Mouse (Mus musculus) midbrain, embryonic 11.5 days (tissue): ENCODE measurements around the gene Gm28305. TPM values are rescaled to one million over a fixed set of nuclear protein-coding genes. Genes with fewer than 3 reads are reported as not detected.

Experiments
- ATAC-seq: fragments of 200-750 bp; cut with Nextera tagmentation; 2 replicates; pipeline ENCODE4 v1.8.0; 2017; ENCODE audit warnings: moderate TSS enrichment, moderate library complexity; ENCODE audit not compliant: low FRiP score
- DNase-seq: peaks from one replicate; pipeline ENCODE4 v3.0.0; 2015; ENCODE audit warnings: low spot score; ENCODE audit errors: missing footprints
- H3K27ac ChIP-seq: fragments of 300-500 bp; sonication (generic); 2 replicates; pipeline ENCODE4 v1.5.1; 2014; ENCODE audit warnings: low read depth, low read length
- H3K27me3 ChIP-seq: fragments of 300-500 bp; sonication (generic); 2 replicates; pipeline ENCODE4 v1.6.1; 2014; ENCODE audit warnings: mild to moderate bottlenecking, low read length, moderate library complexity, mixed read lengths; ENCODE audit not compliant: control insufficient read depth, insufficient read depth
- H3K36me3 ChIP-seq: fragments of 300-500 bp; sonication (generic); 2 replicates; pipeline ENCODE4 v1.6.1; 2014; ENCODE audit warnings: mild to moderate bottlenecking, low read length, moderate library complexity, mixed read lengths; ENCODE audit not compliant: control insufficient read depth, insufficient read depth
- H3K4me1 ChIP-seq: fragments of 300-500 bp; sonication (generic); 2 replicates; pipeline ENCODE4 v1.6.1; 2014; ENCODE audit warnings: low read length; ENCODE audit not compliant: control insufficient read depth, insufficient read depth
- H3K4me2 ChIP-seq: fragments of 300-500 bp; sonication (generic); 2 replicates; pipeline ENCODE4 v1.6.1; 2014; ENCODE audit warnings: mild to moderate bottlenecking, moderate library complexity
- H3K4me3 ChIP-seq: fragments of 300-500 bp; sonication (generic); 2 replicates; pipeline ENCODE4 v1.5.1; 2014; ENCODE audit warnings: low read depth, low read length
- H3K9ac ChIP-seq: fragments of 300-500 bp; sonication (generic); 2 replicates; pipeline ENCODE4 v1.6.1; 2014; ENCODE audit warnings: low read length
- H3K9me3 ChIP-seq: fragments of 300-500 bp; sonication (generic); 2 replicates; pipeline ENCODE4 v1.6.1; 2016; ENCODE audit warnings: low read length; ENCODE audit not compliant: control insufficient read depth
- WGBS: fragments of 180-500 bp; shearing (Covaris S2); extraction: QIAGEN DNeasy Blood & Tissue Kit; methylation state at CpG from one replicate; pipeline ENCODE4 v1.1.7; 2014; 5-methylcytosine and 5-hydroxymethylcytosine counted together
- polyA plus RNA-seq: library from polyadenylated mRNA; unstranded; fragments of >200 nt; fragmentation: Nextera tagmentation; extraction: Ambion mirVana; gene quantifications from 2 replicates; pipeline ENCODE4 v1.2.1, GENCODE M21; 2014

Gm28305 gene
- polyA plus RNA-seq, 1 experiment from 2014 or later = not detected

DNA sequence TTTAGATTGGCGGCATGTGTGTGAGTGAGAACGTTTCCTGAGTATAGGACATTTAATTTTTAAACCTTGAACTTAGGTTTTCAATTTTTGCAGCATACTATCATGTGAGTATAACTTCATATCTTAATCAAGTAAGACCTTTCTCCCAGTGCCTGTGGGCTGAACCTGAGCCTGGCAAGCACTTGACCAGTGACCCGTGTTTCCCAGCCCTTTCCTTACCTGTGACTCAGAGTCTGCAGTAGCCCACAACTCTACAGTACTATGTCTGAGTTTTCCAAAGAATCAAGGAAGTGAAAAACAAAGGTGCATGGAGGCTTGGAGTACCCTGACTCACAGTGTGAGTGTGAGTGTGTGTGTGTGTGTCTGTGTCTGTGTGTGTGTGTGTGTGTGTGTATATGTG lies 39.6 kb downstream of the Gm28305 start:
- no peak for ATAC-seq
- Histone ChIP-seq H3K27ac (no peak overlapping the region), H3K4me3 (no peak overlapping the region), H3K9me3 (no peaks in the 10 kb centered on the region), H3K4me2 (no peak overlapping the region), H3K9ac (no peak overlapping the region), H3K4me1 (no peaks in the 10 kb centered on the region), H3K27me3 (no peaks in the 10 kb centered on the region), H3K36me3 (no peaks in the 10 kb centered on the region)
- no peak for DNase-seq
- 77% methylated on average over 3 of the region's 3 CpGs for WGBS

DNA sequence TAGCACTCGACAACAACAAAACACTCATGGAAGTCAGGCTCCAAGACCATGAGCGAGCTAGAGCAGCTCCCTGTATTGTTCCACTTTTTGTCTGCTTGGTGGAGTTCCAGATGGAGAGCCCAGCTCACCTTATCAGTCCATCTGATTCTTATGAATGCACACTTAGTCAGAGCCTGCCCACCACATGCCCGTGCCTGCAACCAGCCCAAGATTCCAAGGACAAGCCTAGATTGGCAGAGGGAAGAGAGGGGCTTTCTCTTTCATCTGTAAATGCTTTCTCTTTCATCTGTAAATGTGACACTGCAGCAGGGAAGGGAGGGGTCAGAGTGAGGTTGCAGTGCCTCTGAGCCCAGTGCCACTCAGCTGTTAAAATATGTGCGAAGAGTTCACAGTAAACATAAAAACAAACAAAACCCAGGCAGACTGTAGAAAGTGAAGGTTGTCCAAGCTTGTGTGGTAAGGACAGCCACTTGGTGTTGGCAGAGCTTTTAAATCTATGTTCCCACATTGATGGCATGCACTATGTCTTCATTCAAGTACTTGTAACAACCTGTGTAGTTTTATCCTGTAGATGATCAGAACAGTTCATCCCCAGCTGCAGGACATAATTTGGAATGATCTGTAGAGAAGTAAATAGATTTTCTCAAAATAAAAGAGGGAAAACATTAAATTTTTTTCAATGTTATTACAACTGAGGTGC lies 45.4 kb downstream of the Gm28305 start:
- WGBS = 76% methylated on average over 4 of the region's 4 CpGs
- no peak overlapping the region for H3K27ac ChIP-seq
- DNase-seq (no peak), ATAC-seq (no peak)
- no peak overlapping the region for H3K4me3 ChIP-seq
- H3K4me1 ChIP-seq = no peaks in the 10 kb centered on the region
- no peak overlapping the region for H3K9ac ChIP-seq
- no peaks in the 10 kb centered on the region for H3K9me3 ChIP-seq
- no peak overlapping the region for H3K4me2 ChIP-seq
- H3K27me3 ChIP-seq = no peaks in the 10 kb centered on the region
- no peaks in the 10 kb centered on the region for H3K36me3 ChIP-seq

DNA sequence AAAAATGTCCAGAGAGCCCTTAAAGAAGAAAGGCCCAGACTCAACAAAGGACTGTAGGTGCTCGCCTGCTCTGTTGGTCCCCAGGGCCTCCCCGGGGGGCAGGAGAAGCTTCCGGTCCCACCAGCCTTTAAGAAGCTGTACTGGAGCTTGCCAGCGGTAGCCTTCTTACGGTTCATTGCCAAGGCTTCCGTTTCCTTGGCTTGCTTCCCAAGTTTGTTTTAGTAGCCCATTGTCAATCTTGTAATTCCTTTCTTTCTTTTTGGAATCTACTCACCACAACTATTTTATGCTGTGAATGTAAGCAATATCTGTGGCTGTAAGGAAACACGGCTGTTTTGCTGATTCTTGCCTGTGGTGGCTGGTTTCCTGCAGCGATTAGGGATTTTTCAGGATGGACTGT lies 48.1 kb downstream of the Gm28305 start:
- Histone ChIP-seq H3K9me3 (no peaks in the 10 kb centered on the region), H3K36me3 (no peaks in the 10 kb centered on the region), H3K27ac (no peak overlapping the region), H3K4me3 (no peak overlapping the region), H3K9ac (no peak overlapping the region), H3K4me1 (no peaks in the 10 kb centered on the region), H3K4me2 (no peak overlapping the region), H3K27me3 (no peaks in the 10 kb centered on the region)
- DNase-seq (no peak), ATAC-seq (no peak)
- 77% methylated on average over 8 of the region's 8 CpGs for WGBS

GRCm38 (mm10) chr9:104092945-104093344 lies 52.5 kb downstream of the Gm28305 start:
- Histone ChIP-seq H3K4me2 (no peak overlapping the region), H3K36me3 (no peaks in the 10 kb centered on the region), H3K4me1 (no peaks in the 10 kb centered on the region), H3K9ac (no peak overlapping the region), H3K9me3 (no peaks in the 10 kb centered on the region), H3K27ac (no peak overlapping the region), H3K4me3 (no peak overlapping the region), H3K27me3 (no peaks in the 10 kb centered on the region)
- 89% methylated on average over 5 of the region's 5 CpGs for WGBS
- DNase-seq = no peak
- ATAC-seq = no peak

DNA sequence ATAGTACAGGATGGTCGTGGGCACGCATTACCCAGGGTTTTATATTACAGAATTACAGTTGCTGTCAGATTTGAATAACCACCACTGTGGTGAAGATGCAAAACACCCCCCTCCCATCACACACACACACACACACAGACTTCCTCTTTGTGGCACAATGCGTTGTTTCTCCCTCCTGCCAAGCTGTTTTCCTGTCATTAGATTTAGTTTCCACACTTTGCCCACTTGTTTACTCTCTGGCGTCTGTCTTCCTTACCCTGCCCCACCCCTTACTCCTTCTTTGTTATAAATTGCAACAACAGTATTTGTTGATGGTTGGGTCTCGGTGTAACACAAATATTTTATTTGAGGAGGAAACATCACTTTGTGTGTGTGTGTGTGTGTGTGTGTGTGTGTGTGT lies 57.8 kb downstream of the Gm28305 start:
- H3K27ac ChIP-seq = no peak overlapping the region
- H3K36me3 ChIP-seq = no peaks in the 10 kb centered on the region
- DNase-seq (no peak), ATAC-seq (no peak)
- H3K4me2 ChIP-seq = no peak overlapping the region
- no peaks in the 10 kb centered on the region for H3K27me3 ChIP-seq
- H3K4me3 ChIP-seq = no peak overlapping the region
- no peak overlapping the region for H3K9ac ChIP-seq
- H3K4me1 ChIP-seq = no peaks in the 10 kb centered on the region
- 88% methylated on average over 5 of the region's 5 CpGs for WGBS
- H3K9me3 ChIP-seq = no peaks in the 10 kb centered on the region

- Histone ChIP-seq H3K4me2 (no peak overlapping the region), H3K27me3 (no peaks in the 10 kb centered on the region), H3K36me3 (no peaks in the 10 kb centered on the region), H3K4me3 (no peak overlapping the region), H3K27ac (no peak overlapping the region), H3K9ac (no peak overlapping the region), H3K9me3 (no peaks in the 10 kb centered on the region), H3K4me1 (no peaks in the 10 kb centered on the region)
- 93% methylated on average over 11 of the region's 11 CpGs for WGBS
- no peak for ATAC-seq
- DNase-seq = no peak
Observed at GRCm38 (mm10) chr9:104099060-104099459, 58.6 kb downstream of the Gm28305 start.

DNA sequence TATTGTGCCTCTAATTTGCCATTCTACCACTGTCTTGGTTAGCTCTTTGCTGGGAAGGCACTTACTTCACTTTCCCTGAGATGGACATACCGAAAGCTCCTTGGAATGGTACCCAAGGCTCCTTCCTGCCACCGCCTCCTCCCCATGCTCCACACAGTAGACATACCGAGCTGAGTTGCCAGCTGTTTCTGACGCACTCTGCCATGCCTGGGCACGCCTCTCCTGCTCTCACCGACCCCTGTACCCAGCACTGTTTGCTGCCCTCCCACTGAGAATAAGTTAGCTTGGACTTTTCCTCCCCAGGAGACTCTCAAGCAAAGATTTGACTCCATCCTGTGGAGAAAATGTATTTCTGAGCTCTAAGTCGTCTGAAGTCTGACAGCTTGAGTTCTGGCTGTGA lies 60.4 kb downstream of the Gm28305 start:
- Histone ChIP-seq H3K4me1 (no peaks in the 10 kb centered on the region), H3K9ac (no peak overlapping the region), H3K27ac (no peak overlapping the region), H3K4me3 (no peak overlapping the region), H3K27me3 (no peaks in the 10 kb centered on the region), H3K9me3 (no peaks in the 10 kb centered on the region), H3K36me3 (no peaks in the 10 kb centered on the region), H3K4me2 (no peak overlapping the region)
- ATAC-seq (no peak), DNase-seq (no peak)
- WGBS = 53% methylated on average over 7 of the region's 7 CpGs

DNA sequence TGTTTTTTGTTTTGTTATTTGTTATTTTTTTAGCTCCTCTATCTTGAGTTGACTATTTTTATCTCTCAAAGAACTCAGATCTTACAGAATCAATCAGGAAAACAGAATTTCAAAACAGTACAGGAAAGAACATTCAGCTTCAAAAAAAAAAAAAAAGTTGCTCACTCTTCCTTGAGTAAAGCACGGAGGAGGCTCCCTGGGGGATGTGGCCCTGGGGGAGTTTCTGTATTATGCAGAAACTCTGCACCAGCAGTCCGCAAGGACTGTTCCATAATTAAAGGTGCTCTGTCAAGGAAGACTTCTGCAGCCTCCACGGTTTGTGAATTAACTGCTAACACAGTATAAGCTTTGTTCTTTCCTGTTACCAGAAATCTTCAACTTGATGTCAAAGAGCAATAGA lies 61.0 kb downstream of the Gm28305 start:
- Histone ChIP-seq H3K9me3 (no peaks in the 10 kb centered on the region), H3K9ac (no peak overlapping the region), H3K27ac (no peak overlapping the region), H3K27me3 (no peaks in the 10 kb centered on the region), H3K4me1 (no peaks in the 10 kb centered on the region), H3K4me2 (no peak overlapping the region), H3K4me3 (no peak overlapping the region), H3K36me3 (no peaks in the 10 kb centered on the region)
- DNase-seq = no peak
- 35% methylated on average over 3 of the region's 3 CpGs for WGBS
- ATAC-seq = no peak

DNA sequence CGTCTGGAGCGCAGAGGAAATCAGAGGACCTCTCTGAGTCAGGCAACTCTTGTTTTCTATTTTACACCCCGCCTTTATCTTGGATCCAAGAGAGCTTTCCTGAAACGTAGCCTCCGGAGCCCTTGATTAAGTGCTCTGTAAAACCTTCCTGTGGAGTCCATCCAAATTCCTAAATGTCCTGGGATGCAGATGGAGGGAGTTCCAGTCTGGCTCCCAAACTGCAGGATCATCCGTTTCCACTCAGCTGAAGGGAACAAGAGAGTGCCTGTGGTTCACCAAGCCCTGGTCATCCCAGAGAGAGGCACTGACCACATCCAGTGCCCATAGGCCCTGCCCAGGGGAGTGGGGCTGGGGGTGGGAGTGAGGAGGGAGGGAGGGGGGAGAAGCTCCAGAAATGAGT lies 61.8 kb downstream of the Gm28305 start:
- Histone ChIP-seq H3K9ac (no peak overlapping the region), H3K4me3 (no peak overlapping the region), H3K4me1 (no peaks in the 10 kb centered on the region), H3K9me3 (no peaks in the 10 kb centered on the region), H3K27ac (no peak overlapping the region), H3K4me2 (no peak overlapping the region), H3K36me3 (no peaks in the 10 kb centered on the region), H3K27me3 (no peaks in the 10 kb centered on the region)
- no peak for ATAC-seq
- 38% methylated on average over 6 of the region's 6 CpGs for WGBS
- no peak for DNase-seq
